Mouse (Mus musculus): ENCODE measurements around the gene 1700031F05Rik.
"Not testable (repeated sequence)": the region's sequence is repeated elsewhere in the genome, so short reads cannot be mapped to it uniquely, and the experiment has no call there.

The 1700031F05Rik gene

DNA sequence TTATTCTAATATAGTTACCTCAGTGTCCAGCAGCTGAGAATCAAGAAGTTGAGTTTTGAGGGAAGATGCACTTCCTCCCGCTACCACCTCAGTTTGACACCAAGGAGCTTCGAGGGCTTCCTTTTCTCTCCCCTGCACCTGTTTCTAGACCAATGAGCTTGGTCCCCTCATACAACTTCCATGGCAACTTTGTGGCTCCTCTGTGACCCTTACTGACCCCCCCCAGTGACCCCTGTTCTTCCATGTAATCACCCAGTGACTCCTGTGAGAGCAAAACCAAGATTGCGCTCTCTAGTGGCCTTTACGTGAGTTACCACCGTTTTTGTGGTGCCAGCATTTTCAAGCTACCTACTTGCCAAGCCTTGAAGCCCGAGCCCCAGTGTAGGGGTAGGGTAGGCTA lies at the start of gene 1700031F05Rik:
TSS of gene 1700031F05Rik (minus strand) at position 101 of the 400 bp plus-strand sequence.
- DNase-seq (ENCODE audit: low spot score in 2 of 2): no peak

GRCm38 (mm10) chrX:102914823-102915222 lies 47.1 kb upstream of the 1700031F05Rik start:
- not testable (repeated sequence) for DNase-seq (ENCODE audit: low spot score in 2 of 2)

- DNase-seq (ENCODE audit: low spot score in 2 of 2): not testable (repeated sequence)
Measured at GRCm38 (mm10) chrX:102908587-102908986, 40.8 kb upstream of the 1700031F05Rik start, which contains the start of the genes Dmrtc1a and 1700011M02Rik. Dmrtc1a (minus strand) TSS chrX:102908687. 1700011M02Rik (plus strand) TSS chrX:102908905.

DNA sequence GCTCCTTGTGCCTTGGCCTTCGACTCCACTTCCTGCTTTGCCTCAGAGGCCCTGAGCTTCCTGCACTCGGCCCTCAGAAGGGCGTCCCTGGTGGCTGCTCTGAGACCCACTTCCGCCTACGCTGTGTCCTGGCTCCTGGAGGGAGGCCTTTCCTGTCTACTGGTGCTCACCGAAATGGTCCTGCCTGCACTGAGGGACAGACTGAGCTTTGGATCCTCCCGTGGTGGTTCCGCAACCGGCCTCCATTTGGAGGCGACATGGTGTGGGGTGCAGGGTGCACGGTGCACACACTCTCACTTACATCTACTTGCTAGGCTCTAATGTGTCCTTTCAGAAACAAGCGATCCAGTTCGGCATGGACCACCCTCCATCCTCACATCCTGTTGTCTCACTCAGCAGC lies 13.3 kb downstream of the 1700031F05Rik start, which contains the start of gene Dmrtc1c2:
TSS of gene Dmrtc1c2 (minus strand) at position 101 of the 400 bp plus-strand sequence.
- not testable (repeated sequence) for DNase-seq (ENCODE audit: low spot score in 2 of 2)

- DNase-seq (ENCODE audit: low spot score in 2 of 2): no peak
Measured at GRCm38 (mm10) chrX:102812311-102812710, 55.5 kb downstream of the 1700031F05Rik start.
